Mouse (Mus musculus): ENCODE data around the gene Rps27l. TPM values are rescaled to one million over a fixed set of nuclear protein-coding genes. Genes with fewer than 3 reads are reported as not detected.
A peak's percentile ranks its signal among the peaks of the same experiment; 100 is the strongest.

The Rps27l gene
- total RNA-seq, 2 experiments from 2014 or later, result 36.8 to 37.3 TPM

DNA sequence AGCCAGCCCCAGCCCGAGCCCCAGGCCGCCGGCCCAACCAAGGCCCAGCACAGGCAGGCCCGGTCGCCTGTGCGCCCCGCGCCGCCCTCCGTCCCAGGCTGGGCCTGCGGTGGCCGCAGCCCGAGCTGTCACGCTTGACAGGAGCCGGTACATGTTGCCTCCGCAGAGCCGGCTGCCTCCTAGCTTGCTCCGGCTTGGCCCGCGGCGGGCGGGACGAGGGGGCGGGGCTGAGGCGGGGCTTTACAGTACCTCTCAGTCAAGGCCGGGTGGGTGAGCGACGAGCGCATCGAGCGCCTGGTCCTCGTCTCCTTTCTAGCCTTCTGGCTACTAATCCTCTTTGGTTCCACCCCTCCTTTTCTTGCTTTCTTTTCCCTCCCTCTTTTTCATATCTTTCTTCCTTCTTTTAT is 29.4 kb downstream of the Rps27l start, which contains the start of gene Lactb:
TSS of gene Lactb (minus strand) at position 246 of the 407 bp plus-strand sequence.
- intact Hi-C loops (cut with DNase I), result no loop called here
- peak; percentile 93 to 94 for DNase-seq (ENCODE audit: low spot score in 2 of 2)

- peak in 1 of 2 experiments; percentile 44 for DNase-seq (ENCODE audit: low spot score in 2 of 2)
- intact Hi-C loops (cut with DNase I), result no loop called here
Observed at GRCm38 (mm10) chr9:66977121-66977520, 31.2 kb downstream of the Rps27l start.

DNA sequence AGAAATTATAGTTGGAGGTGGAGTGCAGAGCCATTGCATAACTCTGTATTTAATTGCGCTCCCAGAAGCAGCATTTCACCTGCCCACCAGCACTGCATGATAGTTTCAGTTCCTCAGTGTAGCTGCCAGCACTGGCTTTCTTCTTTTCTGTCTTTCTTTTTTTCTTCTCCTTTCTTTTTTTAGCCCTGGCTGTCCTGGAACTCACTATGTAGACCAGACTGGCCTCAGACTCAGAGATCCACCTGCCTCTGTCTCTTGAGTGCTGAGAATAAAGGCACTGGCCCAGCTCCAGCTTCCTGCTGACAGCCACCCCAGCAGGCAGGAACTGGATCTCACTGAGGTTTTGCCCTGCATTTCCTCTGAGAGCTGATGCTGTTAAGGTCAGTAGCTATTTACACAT is 32.1 kb downstream of the Rps27l start:
- intact Hi-C loops (cut with DNase I), result no loop called here
- DNase-seq (ENCODE audit: low spot score in 2 of 2), result peak; percentile 42 to 44

GRCm38 (mm10) chr9:66978468-66978867 is 32.6 kb downstream of the Rps27l start:
- intact Hi-C loops (cut with DNase I), result no loop called here

GRCm38 (mm10) chr9:66980458-66980857 is 34.6 kb downstream of the Rps27l start:
- DNase-seq (ENCODE audit: low spot score in 2 of 2), result peak; percentile 48 to 61
- intact Hi-C loops (cut with DNase I), result no loop called here

More at GRCm38 (mm10) chr9:66978468-66978867, 32.6 kb downstream of the Rps27l start:
- no peak for DNase-seq (ENCODE audit: low spot score in 2 of 2)

GRCm38 (mm10) chr9:66982085-66982484 is 36.2 kb downstream of the Rps27l start:
- DNase-seq (ENCODE audit: low spot score in 2 of 2), result no peak
- intact Hi-C loops (cut with DNase I), result no loop called here

DNA sequence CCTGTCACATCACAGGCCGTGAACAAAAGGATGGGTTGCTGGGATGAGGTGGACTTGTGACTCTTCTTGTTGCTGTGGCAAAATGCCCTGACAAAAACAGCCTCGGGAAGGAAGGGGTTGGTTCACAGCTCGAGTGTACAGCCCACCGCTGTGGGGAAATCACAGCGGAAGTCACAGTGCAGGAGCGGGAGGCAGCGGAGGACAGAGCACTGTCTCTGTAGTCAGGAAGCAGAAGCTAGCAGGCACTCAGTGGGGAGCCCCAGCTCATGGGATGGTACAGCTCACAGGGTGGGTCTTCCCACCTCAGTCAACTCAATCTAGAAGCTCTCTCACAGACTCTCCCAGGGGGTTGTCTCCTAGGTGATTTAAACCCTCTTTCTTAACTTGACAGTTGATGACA is 39.5 kb downstream of the Rps27l start:
- DNase-seq (ENCODE audit: low spot score in 2 of 2), result no peak

GRCm38 (mm10) chr9:66988198-66988887 is 42.5 kb downstream of the Rps27l start:
- intact Hi-C loops (cut with DNase I), result no loop called here
- DNase-seq (ENCODE audit: low spot score in 2 of 2), result no peak

More for the DNA sequence above, 39.5 kb downstream of the Rps27l start:
- intact Hi-C loops (cut with DNase I), result no loop called here

GRCm38 (mm10) chr9:66988888-66989414 is 43.1 kb downstream of the Rps27l start:
- peak; percentile 46 to 57 for DNase-seq (ENCODE audit: low spot score in 2 of 2)
- intact Hi-C loops (cut with DNase I), result no loop called here

- intact Hi-C loops (cut with DNase I), result no loop called here
Observed at GRCm38 (mm10) chr9:66989581-66989980, 43.7 kb downstream of the Rps27l start.

DNA sequence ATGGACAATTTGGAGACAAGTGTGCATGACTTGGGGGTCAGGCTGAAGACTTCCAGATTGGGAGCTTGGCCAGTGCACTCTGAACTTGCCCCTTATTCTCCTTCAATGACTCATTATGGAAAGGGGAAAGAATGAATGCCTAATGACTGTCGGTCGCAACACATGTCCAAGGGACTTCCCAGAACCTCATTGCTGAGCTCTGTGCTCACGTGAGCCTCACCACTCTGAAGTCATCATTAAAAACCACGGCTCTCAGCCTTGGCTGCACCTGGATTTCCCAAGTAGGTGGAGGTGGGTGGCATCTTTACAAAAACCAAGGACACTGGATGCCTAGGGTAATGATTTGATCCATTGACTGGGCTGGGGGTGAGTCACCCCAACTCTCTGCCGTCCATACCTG is 44.2 kb downstream of the Rps27l start:
- DNase-seq (ENCODE audit: low spot score in 2 of 2), result no peak
- intact Hi-C loops (cut with DNase I), result no loop called here

More at GRCm38 (mm10) chr9:66989581-66989980, 43.7 kb downstream of the Rps27l start:
- no peak for DNase-seq (ENCODE audit: low spot score in 2 of 2)

GRCm38 (mm10) chr9:66991021-66991749 is 45.3 kb downstream of the Rps27l start:
- intact Hi-C loops (cut with DNase I), result no loop called here
- peak; percentile 45 to 49 for DNase-seq (ENCODE audit: low spot score in 2 of 2)

- intact Hi-C loops (cut with DNase I), result no loop called here
- DNase-seq (ENCODE audit: low spot score in 2 of 2), result no peak
Observed at GRCm38 (mm10) chr9:66991750-66992410, 46.0 kb downstream of the Rps27l start.

Other genes with a start within 250 kb of the Rps27l start
- gene Car12, start 232.4 kb upstream of the Rps27l start, total RNA-seq (2021), result 10 to 100 TPM in 1 of 2 experiments, 1 to 10 TPM in 1; 8.7 to 15.4 TPM
- 10 to 100 TPM; 19.5 to 19.6 TPM for gene Aph1b, start 150.6 kb upstream of the Rps27l start, total RNA-seq (2021)
- under 1 TPM; 0.30 to 0.88 TPM for gene Gm10647, start 149.0 kb upstream of the Rps27l start, total RNA-seq (2021)
- gene Aph1c, start 111.4 kb upstream of the Rps27l start, total RNA-seq (2021), result 1 to 10 TPM; 5.7 to 7.2 TPM
- gene Rab8b, start 26.4 kb upstream of the Rps27l start, total RNA-seq (2021), result 10 to 100 TPM; 25.2 to 31.7 TPM
- gene Lactb, start 29.4 kb downstream of the Rps27l start, total RNA-seq (2021), result 10 to 100 TPM; 18.8 to 19.0 TPM
- 100 to 1,000 TPM; 230 to 232 TPM for gene Tpm1, start 103.3 kb downstream of the Rps27l start, total RNA-seq (2021)

All from left cerebral cortex, postnatal 36 days (tissue).